Mouse (Mus musculus) gastrocnemius, postnatal 36 days (tissue): ENCODE results near the gene Maml3. TPM values are rescaled to one million over a fixed set of nuclear protein-coding genes. Genes with fewer than 3 reads are reported as not detected.

ENCODE experiments used
- DNase-seq, 2 experiments: peaks; one replicate each; pipeline ENCODE4 v3.0.0; 2022
- intact Hi-C: fragments of 180-260 bp; cut with DNase I; formaldehyde crosslinking; loops from one replicate; pipeline ENCODE4 v1.15.1; 2025
- total RNA-seq, 2 experiments: library from RNA; stranded (reverse); gene quantifications; 2 replicates each; pipeline ENCODE4 v1.2.3; 2021

Gene Maml3
- total RNA-seq, 2 experiments from 2014 or later = 1.9 to 2.6 TPM

- intact Hi-C loops = no loop called here
- DNase-seq = no peak
Measured at GRCm38 (mm10) chr3:52099286-52099685, 5.6 kb downstream of the Maml3 start.

- no peak for DNase-seq
- intact Hi-C loops = no loop called here
Measured at GRCm38 (mm10) chr3:52091261-52091797, 13.5 kb downstream of the Maml3 start.

- intact Hi-C loops = no loop called here
- no peak for DNase-seq
Measured at GRCm38 (mm10) chr3:52090230-52090873, 14.5 kb downstream of the Maml3 start.

- peak; percentile 90 to 93 for DNase-seq
- intact Hi-C loops = no loop called here
Measured at GRCm38 (mm10) chr3:52088458-52089341, 16.2 kb downstream of the Maml3 start.

- no peak for DNase-seq
- intact Hi-C loops = no loop called here
Measured at GRCm38 (mm10) chr3:52087636-52088280, 17.1 kb downstream of the Maml3 start.

- intact Hi-C loops = loop anchor here (5.0 kb wide), 1 partner anchor 231 kb away; no protein-coding TSS in a partner anchor
- DNase-seq = no peak
Measured at GRCm38 (mm10) chr3:52078763-52079162, 26.1 kb downstream of the Maml3 start.

GRCm38 (mm10) chr3:52073959-52074358 is 30.9 kb downstream of the Maml3 start:
- DNase-seq = no peak
- intact Hi-C loops = no loop called here

- DNase-seq = no peak
- intact Hi-C loops = no loop called here
Measured at GRCm38 (mm10) chr3:52071996-52072395, 32.9 kb downstream of the Maml3 start.

GRCm38 (mm10) chr3:52070163-52070478 is 34.8 kb downstream of the Maml3 start:
- intact Hi-C loops = no loop called here
- DNase-seq = no peak

- intact Hi-C loops = no loop called here
Measured at GRCm38 (mm10) chr3:52069304-52070162, 35.3 kb downstream of the Maml3 start.

GRCm38 (mm10) chr3:52068885-52069284 is 36.0 kb downstream of the Maml3 start:
- intact Hi-C loops = no loop called here

More at GRCm38 (mm10) chr3:52069304-52070162, 35.3 kb downstream of the Maml3 start:
- peak; percentile 26 to 49 for DNase-seq

GRCm38 (mm10) chr3:52067181-52067580 is 37.7 kb downstream of the Maml3 start:
- intact Hi-C loops = no loop called here
- no peak for DNase-seq

More at GRCm38 (mm10) chr3:52068885-52069284, 36.0 kb downstream of the Maml3 start:
- no peak for DNase-seq

- no peak for DNase-seq
- intact Hi-C loops = no loop called here
Measured at GRCm38 (mm10) chr3:52066142-52066541, 38.7 kb downstream of the Maml3 start.

GRCm38 (mm10) chr3:52063261-52063655 is 41.6 kb downstream of the Maml3 start:
- intact Hi-C loops = no loop called here
- DNase-seq = no peak

- DNase-seq = no peak
- intact Hi-C loops = no loop called here
Measured at GRCm38 (mm10) chr3:52062389-52063260, 42.3 kb downstream of the Maml3 start.

- no peak for DNase-seq
- intact Hi-C loops = no loop called here
Measured at GRCm38 (mm10) chr3:52061472-52062388, 43.1 kb downstream of the Maml3 start.

- intact Hi-C loops = no loop called here
- DNase-seq = no peak
Measured at GRCm38 (mm10) chr3:52060886-52061285, 44.0 kb downstream of the Maml3 start.

GRCm38 (mm10) chr3:52051801-52052200 is 53.1 kb downstream of the Maml3 start:
- intact Hi-C loops = no loop called here
- no peak for DNase-seq
